Comparison of ENCODE assay signal across 24 mouse cellular contexts in the genomic region with DNA sequence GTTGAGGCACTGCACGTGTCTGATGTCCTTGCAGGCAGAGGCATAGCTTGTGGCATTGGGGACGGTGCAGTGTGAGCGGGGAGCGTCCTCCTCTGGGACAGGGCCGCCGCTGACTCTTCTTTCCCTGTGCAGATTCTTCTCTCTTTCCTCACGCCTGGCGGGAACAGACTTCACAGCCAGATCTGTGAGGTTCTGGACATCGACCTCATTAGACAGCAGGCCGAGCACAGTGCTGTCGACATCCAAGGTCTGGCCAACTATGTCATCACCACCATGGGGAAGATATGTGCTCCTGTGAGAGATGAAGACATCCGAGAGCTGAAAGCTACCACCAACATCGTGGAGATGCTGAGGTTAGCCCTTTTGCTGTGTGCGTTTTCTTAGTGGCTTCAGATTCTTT. TPM values are rescaled to one million over a fixed set of nuclear protein-coding genes. Genes with fewer than 3 reads are reported as not detected.
DNase-seq lines count a peak whose midpoint lies in the region; ATAC-seq and TF ChIP-seq lines count a peak whose summit lies in the region.
"Had no signal": no experiment of that assay in that cellular context is flagged by ENCODE, and none has a peak within 500 bp of the region (broad histone marks: within the 10 kb centered on the region; RNA-seq: fewer than 3 reads in every experiment).

No protein-coding gene starts in this region.

- DNase-seq in lung, postnatal 0 days (ENCODE audit: low spot score), result peak; percentile 71
- no peak for DNase-seq in lung, adult 2 months
- peak; percentile 17 for DNase-seq in ZHBTc4 (ENCODE audit: low read depth, low spot score)
- DNase-seq in adrenal gland, postnatal 36 days, result peak; percentile 57 to 77
- DNase-seq in kidney, adult 18-20 months, result no peak
- DNase-seq: cerebellum, adult 11 months; cerebellum, postnatal 10 days; forebrain, postnatal 0 days; gastrocnemius, postnatal 14 days; kidney, adult 8-10 months; kidney, postnatal 10 days; liver; retina, postnatal 1 day; thymus, postnatal 14 days had no signal

- no peaks in the 10 kb centered on the region for H3K9me3 ChIP-seq in lung, postnatal 0 days (ENCODE audit: low read length)
- H3K9me3 ChIP-seq in E14TG2a.4 (ENCODE audit: low read length), result no peaks in the 10 kb centered on the region
- H3K9me3 ChIP-seq: hindbrain, embryonic 15.5 days; limb, embryonic 10.5 days; liver, embryonic 15.5 days; midbrain, embryonic 10.5 days; neural tube, embryonic 13.5 days had no signal

- H3K27me3 ChIP-seq in lung, postnatal 0 days (replicated peaks; ENCODE audit: insufficient read depth, low read length), result no peaks in the 10 kb centered on the region
- H3K27me3 ChIP-seq in E14TG2a.4 (ENCODE audit: insufficient read depth, low read length), result no peaks in the 10 kb centered on the region
- H3K27me3 ChIP-seq: hindbrain, embryonic 15.5 days; neural tube, embryonic 13.5 days had no signal

- H3K9ac ChIP-seq in lung, postnatal 0 days (replicated peaks; ENCODE audit: low read depth), result no peak overlapping the region
- H3K9ac ChIP-seq: forebrain, postnatal 0 days; hindbrain, embryonic 15.5 days; liver, embryonic 15.5 days; neural tube, embryonic 13.5 days had no signal

- WGBS in lung, postnatal 0 days, result 68% methylated on average over 14 of the region's 14 CpGs
- WGBS in lung, adult 2 months, result 72% methylated on average over 14 of the region's 14 CpGs

- peak; percentile 56 for ATAC-seq in lung, postnatal 0 days
- no peak for ATAC-seq in erythroblast, adult 5-6 weeks (replicated peaks; ENCODE audit: low FRiP score, poor library complexity, severe bottlenecking)
- ATAC-seq: forebrain, postnatal 0 days; midbrain, embryonic 16.5 days had no signal

- TF ChIP-seq CTCF in lung, postnatal 0 days (IDR thresholded peaks at IDR 0.05), result no peak
- TF ChIP-seq CTCF in lung, adult 2 months (IDR thresholded peaks at IDR 0.05; ENCODE audit: insufficient read depth, low read length), result no peak
- TF ChIP-seq CTCF in E14TG2a.4 (conservative IDR thresholded peaks at IDR 0.05; ENCODE audit: low read length), result no peak

- no peak overlapping the region for H3K4me2 ChIP-seq in lung, postnatal 0 days (replicated peaks; ENCODE audit: low read depth, low read length)
- H3K4me2 ChIP-seq: hindbrain, embryonic 15.5 days; liver, embryonic 15.5 days; neural tube, embryonic 13.5 days had no signal

- H3K27ac ChIP-seq in lung, postnatal 0 days (ENCODE audit: low read length), result no peak overlapping the region
- H3K27ac ChIP-seq: hindbrain, embryonic 15.5 days; limb, embryonic 10.5 days; liver, embryonic 15.5 days; macrophage; midbrain, embryonic 10.5 days; neural tube, embryonic 13.5 days had no signal

- no peak overlapping the region for H3K4me3 ChIP-seq in lung, postnatal 0 days (ENCODE audit: low read depth, low read length)
- H3K4me3 ChIP-seq in lung, adult 2 months (replicated peaks; ENCODE audit: extremely low read depth, low read depth, low read length), result no peak overlapping the region
- H3K4me3 ChIP-seq in E14TG2a.4 (replicated peaks; ENCODE audit: low read length), result 0 out of 2 replicates have a peak overlapping the region, but pooled peaks have one; percentile 23
- H3K4me3 ChIP-seq: hindbrain, embryonic 15.5 days; limb, embryonic 10.5 days; liver, embryonic 15.5 days; midbrain, embryonic 10.5 days; myocyte; neural tube, embryonic 13.5 days had no signal

- no peaks in the 10 kb centered on the region for H3K4me1 ChIP-seq in lung, postnatal 0 days (ENCODE audit: insufficient read depth, low read depth, low read length)
- H3K4me1 ChIP-seq in lung, adult 2 months (ENCODE audit: control insufficient read depth, insufficient read depth, low read length), result peaks cover 1% of the 10 kb centered on the region; the same call in 1 of the 2 replicates
- H3K4me1 ChIP-seq in E14TG2a.4 (replicated peaks; ENCODE audit: low read depth, low read length), result peaks cover 33% of the 10 kb centered on the region
- H3K4me1 ChIP-seq: hindbrain, embryonic 15.5 days; liver, embryonic 15.5 days; midbrain, embryonic 10.5 days; neural tube, embryonic 13.5 days had no signal

- no peak for TF ChIP-seq EP300 in lung, postnatal 0 days (IDR thresholded peaks at IDR 0.05)

- peaks cover 39% of the 10 kb centered on the region; the same call in 1 of the 2 replicates for H3K36me3 ChIP-seq in lung, postnatal 0 days (ENCODE audit: insufficient read depth, low read length)
- H3K36me3 ChIP-seq in E14TG2a.4 (ENCODE audit: insufficient read depth, low read length), result 0 out of 2 replicates have a peak, but pooled peaks cover 3% of the 10 kb centered on the region
- H3K36me3 ChIP-seq: limb, embryonic 10.5 days; midbrain, embryonic 10.5 days had no signal

- no peak for TF ChIP-seq POLR2A in lung, adult 2 months (IDR thresholded peaks at IDR 0.05; ENCODE audit: borderline replicate concordance, extremely low read depth, low read depth, low read length)

RNA-seq across cellular contexts. Expression of a gene that starts 14.5 kb away (rescaled TPM):
- polyA plus RNA-seq in lung, postnatal 0 days (2015; fragmentation: Nextera tagmentation; extraction: Ambion mirVana), result 73.8 and 73.9 TPM in 2 replicates
- polyA plus RNA-seq in lung, adult 2 months (2012; rRNA removed), result 65.6 and 97.0 TPM in 2 replicates
- 10 to 100 TPM; 48.0 to 55.3 TPM for total RNA-seq in adrenal gland, postnatal 36 days (2021)
- 604 and 645 TPM in 2 replicates for total RNA-seq in erythroblast, adult 5-6 weeks (2015; ENCODE audit: low replicate concordance)
- total RNA-seq in erythroblast, adult 5-6 weeks (2017; ENCODE audit: low replicate concordance), result 495 and 623 TPM in 2 replicates

RNA-seq across cellular contexts. Expression of a gene that starts 31.1 kb away (rescaled TPM):
- polyA plus RNA-seq in lung, postnatal 0 days (2015; fragmentation: Nextera tagmentation; extraction: Ambion mirVana), result 6.2 and 7.8 TPM in 2 replicates
- polyA plus RNA-seq in lung, adult 2 months (2012; rRNA removed), result 4.0 and 5.7 TPM in 2 replicates
- 10 to 100 TPM; 22.2 to 37.2 TPM for total RNA-seq in adrenal gland, postnatal 36 days (2021)
- total RNA-seq in erythroblast, adult 5-6 weeks (2015; ENCODE audit: low replicate concordance), result 44.1 and 50.5 TPM in 2 replicates
- 81.8 and 274 TPM in 2 replicates for total RNA-seq in erythroblast, adult 5-6 weeks (2017; ENCODE audit: low replicate concordance)

RNA-seq across cellular contexts. Expression of a gene that starts 57.1 kb away (rescaled TPM):
- 49.2 and 58.8 TPM in 2 replicates for polyA plus RNA-seq in lung, postnatal 0 days (2015; fragmentation: Nextera tagmentation; extraction: Ambion mirVana)
- polyA plus RNA-seq in lung, adult 2 months (2012; rRNA removed), result 20.9 and 26.5 TPM in 2 replicates
- 10 to 100 TPM; 47.1 to 59.6 TPM for total RNA-seq in adrenal gland, postnatal 36 days (2021)
- 43.8 and 45.6 TPM in 2 replicates for total RNA-seq in erythroblast, adult 5-6 weeks (2015; ENCODE audit: low replicate concordance)
- total RNA-seq in erythroblast, adult 5-6 weeks (2017; ENCODE audit: low replicate concordance), result 29.6 and 38.4 TPM in 2 replicates

Comparison
In these comparisons a context has a peak if more than half of its experiments do, and no peak if none do; other contexts are left out.
1. DNase-seq: peak in lung, postnatal 0 days (single experiment), ZHBTc4 (single experiment) and adrenal gland, postnatal 36 days (2 of 2); none in lung, adult 2 months (single experiment) and kidney, adult 18-20 months (single experiment).
2. RNA of a gene that starts 14.5 kb away (total RNA-seq): 495 to 645 TPM in erythroblast, adult 5-6 weeks; 48.0 to 55.3 TPM in adrenal gland, postnatal 36 days; every median in the first group is over 4 times any median in the second.